Mouse (Mus musculus): ENCODE data around the gene Pde4a.

Pde4a gene

GRCm38 (mm10) chr9:21148427-21148826 is 17.1 kb upstream of the Pde4a start:
- DNase-seq (ENCODE audit: low read depth, low spot score) = no peak

- no peak for DNase-seq (ENCODE audit: low read depth, low spot score)
Observed at GRCm38 (mm10) chr9:21149077-21149653, 16.3 kb upstream of the Pde4a start.

- peak; percentile 92 for DNase-seq (ENCODE audit: low read depth, low spot score)
Observed at GRCm38 (mm10) chr9:21149654-21150419, 15.7 kb upstream of the Pde4a start, which contains the start of gene Cdc37. Gene Cdc37 (minus strand): TSS chr9:21149982.

GRCm38 (mm10) chr9:21152715-21153114 is 12.8 kb upstream of the Pde4a start:
- DNase-seq (ENCODE audit: low read depth, low spot score) = peak; percentile 36

- DNase-seq (ENCODE audit: low read depth, low spot score) = no peak
Observed at GRCm38 (mm10) chr9:21153331-21153730, 12.2 kb upstream of the Pde4a start.

- DNase-seq (ENCODE audit: low read depth, low spot score) = no peak
Observed at GRCm38 (mm10) chr9:21153833-21154232, 11.7 kb upstream of the Pde4a start.

- DNase-seq (ENCODE audit: low read depth, low spot score) = no peak
Observed at GRCm38 (mm10) chr9:21154787-21155186, 10.7 kb upstream of the Pde4a start.

GRCm38 (mm10) chr9:21161209-21161909 is 4.2 kb upstream of the Pde4a start:
- DNase-seq (ENCODE audit: low read depth, low spot score) = peak; percentile 97

- no peak for DNase-seq (ENCODE audit: low read depth, low spot score)
Observed at GRCm38 (mm10) chr9:21163086-21164050, 2.1 kb upstream of the Pde4a start.

- peak; percentile 66 for DNase-seq (ENCODE audit: low read depth, low spot score)
Observed at GRCm38 (mm10) chr9:21164072-21164471, 1.4 kb upstream of the Pde4a start.

GRCm38 (mm10) chr9:21165952-21166451 is 488 bp downstream of the Pde4a start:
- peak; percentile 66 for DNase-seq (ENCODE audit: low read depth, low spot score)

GRCm38 (mm10) chr9:21166516-21166915 is 1.0 kb downstream of the Pde4a start:
- DNase-seq (ENCODE audit: low read depth, low spot score) = no peak

GRCm38 (mm10) chr9:21167140-21168097 is 1.9 kb downstream of the Pde4a start:
- peak; percentile 77 for DNase-seq (ENCODE audit: low read depth, low spot score)

- peak; percentile 81 for DNase-seq (ENCODE audit: low read depth, low spot score)
Observed at GRCm38 (mm10) chr9:21168161-21169123, 2.9 kb downstream of the Pde4a start.

- no peak for DNase-seq (ENCODE audit: low read depth, low spot score)
Observed at GRCm38 (mm10) chr9:21169157-21169556, 3.6 kb downstream of the Pde4a start.

- DNase-seq (ENCODE audit: low read depth, low spot score) = peak; percentile 84
Observed at GRCm38 (mm10) chr9:21172364-21172763, 6.8 kb downstream of the Pde4a start.

- DNase-seq (ENCODE audit: low read depth, low spot score) = no peak
Observed at GRCm38 (mm10) chr9:21180402-21180801, 14.9 kb downstream of the Pde4a start.

- no peak for DNase-seq (ENCODE audit: low read depth, low spot score)
Observed at GRCm38 (mm10) chr9:21180841-21181240, 15.3 kb downstream of the Pde4a start.
